Mouse (Mus musculus): ENCODE results near the gene Fam209.

- TF ChIP-seq CTCF (IDR thresholded peaks at IDR 0.05; ENCODE audit: borderline replicate concordance, extremely low read depth, insufficient read depth, insufficient read length) (no peak), POLR2A (IDR thresholded peaks at IDR 0.05; ENCODE audit: borderline replicate concordance, extremely low read depth, insufficient read depth, insufficient read length, poor library complexity, severe bottlenecking) (peak; percentile 37; the same call in 1 of the 2 replicates)
Observed at GRCm38 (mm10) chr2:172439843-172440639, 32.3 kb upstream of the Fam209 start, which contains the start of gene Rtf2.

Data from brain, embryonic 14.5 days (tissue).